Mouse (Mus musculus): ENCODE results near the gene Me1.
"Not testable (repeated sequence)": the region's sequence is repeated elsewhere in the genome, so short reads cannot be mapped to it uniquely, and the experiment has no call there.

The Me1 gene

DNA sequence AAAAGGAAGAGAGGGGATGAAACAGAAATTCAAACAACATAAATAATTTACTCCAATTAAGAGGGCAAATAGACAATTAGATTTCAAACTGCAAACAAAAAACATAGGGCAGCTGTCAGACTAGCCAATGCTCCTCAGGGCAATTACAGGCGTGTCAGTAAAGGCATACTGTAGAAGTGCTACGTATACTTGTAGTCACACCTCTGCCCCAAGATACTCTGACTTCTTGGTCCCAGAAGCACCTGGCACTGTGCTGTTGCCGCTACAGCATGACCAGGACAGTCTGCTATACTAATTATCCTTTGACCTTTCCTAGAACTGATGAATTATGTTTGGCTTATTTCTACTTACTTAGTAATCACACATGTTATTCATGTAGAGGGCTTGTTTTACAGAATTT is 44.5 kb downstream of the Me1 start:
- DNase-seq: no peak

DNA sequence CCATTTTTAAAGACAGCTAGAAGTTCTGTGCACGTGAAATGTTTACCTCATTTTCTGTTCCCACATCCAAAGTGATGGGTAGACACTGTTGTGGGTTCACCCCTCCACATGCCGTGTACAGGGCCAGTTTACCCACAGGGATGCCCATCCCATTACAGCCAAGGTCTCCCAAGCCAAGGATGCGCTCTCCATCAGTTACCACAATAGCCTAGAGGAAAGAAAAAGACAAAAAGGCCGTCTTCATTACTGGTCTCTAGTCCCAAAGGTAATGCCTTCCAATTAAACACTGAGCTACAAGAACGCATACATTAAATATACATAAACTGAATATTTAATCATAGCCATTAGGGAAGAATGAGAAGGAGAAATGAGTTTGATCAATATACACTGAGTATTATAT is 44.9 kb downstream of the Me1 start:
- no peak for DNase-seq

DNA sequence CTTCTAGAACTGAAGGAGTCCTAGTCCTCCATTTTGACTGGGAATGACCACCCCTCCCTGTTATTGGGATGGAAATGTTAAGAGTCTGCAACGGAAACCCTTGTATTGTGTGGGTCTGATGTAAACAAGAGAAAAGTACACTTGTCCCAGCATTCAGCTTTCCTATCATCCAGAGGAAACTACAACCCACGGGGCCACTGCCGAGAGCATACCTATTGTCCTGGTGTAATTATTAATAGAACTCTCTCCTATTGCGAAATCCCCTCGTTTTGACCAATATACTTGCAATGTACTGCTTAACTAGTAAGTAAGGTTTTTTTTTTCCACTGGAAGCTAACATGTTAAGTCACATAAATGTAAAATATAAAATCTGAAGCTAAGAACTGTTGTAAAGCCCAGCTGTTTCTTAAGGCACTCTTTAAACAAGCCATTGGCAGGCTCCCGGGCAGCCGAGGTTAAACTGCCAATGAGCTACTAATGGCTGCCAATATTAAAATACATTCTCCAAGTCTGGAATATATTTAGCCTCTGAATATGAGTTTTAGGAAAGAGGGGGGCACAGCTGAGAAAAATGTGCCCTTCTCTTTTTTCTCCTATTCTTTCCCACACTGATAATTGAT is 47.7 kb downstream of the Me1 start:
- DNase-seq: no peak

DNA sequence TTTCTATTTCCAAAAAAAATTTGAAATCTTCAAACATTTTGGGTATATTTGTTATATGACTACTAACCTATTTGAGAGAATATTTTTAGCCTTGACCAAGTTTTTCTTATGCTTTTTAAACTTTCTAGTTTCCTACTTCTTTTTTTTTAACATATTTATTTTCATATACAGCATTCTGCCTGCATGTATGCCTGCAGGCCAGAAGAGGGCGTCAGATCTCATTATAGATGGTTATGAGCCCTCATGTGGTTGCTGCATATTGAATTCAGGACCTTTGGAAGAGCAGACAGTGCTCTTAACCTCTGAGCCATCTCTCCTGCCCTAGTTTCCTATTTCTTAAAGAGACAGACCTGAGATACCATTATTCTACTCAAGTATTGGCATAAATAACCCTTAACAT is 48.9 kb downstream of the Me1 start:
- DNase-seq: no peak

DNA sequence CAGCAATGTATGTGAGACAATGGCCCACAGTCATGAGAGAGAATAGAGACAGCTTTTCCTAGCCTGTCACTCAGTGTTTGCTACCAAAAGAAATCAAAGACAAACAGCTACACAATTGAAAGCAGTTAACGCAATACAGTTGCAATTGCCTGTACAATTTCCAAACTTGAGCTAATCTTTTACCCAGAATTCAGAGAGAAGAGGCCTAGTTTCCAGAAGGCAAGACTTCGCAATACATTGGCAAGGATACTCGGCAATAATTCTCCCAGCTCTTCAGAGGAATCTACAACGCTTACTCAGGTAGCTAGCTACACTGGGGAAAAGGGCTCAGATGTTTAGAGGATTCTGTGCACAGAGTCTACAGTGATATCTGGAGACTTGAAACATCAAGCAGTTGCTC is 52.3 kb downstream of the Me1 start:
- DNase-seq: no peak

DNA sequence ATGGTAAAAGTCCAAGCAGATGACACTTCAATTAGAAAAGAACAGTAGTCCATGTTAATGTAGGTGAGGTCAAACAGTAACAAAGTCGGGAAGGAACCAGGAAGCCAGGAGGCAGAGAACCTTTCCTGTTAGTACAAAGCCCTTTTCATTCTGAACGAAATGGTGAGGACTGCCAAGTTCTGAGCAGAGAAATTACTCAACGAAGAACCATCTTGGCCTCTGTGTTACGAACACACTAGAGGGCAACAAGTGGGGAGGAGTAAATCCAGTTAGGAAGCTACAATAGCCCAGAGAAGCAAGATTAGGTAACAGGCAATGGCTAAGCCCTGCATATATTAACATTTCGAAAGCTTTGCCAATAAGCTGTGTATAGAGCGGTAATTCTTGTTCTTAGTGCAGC is 57.0 kb downstream of the Me1 start:
- DNase-seq: no peak

DNA sequence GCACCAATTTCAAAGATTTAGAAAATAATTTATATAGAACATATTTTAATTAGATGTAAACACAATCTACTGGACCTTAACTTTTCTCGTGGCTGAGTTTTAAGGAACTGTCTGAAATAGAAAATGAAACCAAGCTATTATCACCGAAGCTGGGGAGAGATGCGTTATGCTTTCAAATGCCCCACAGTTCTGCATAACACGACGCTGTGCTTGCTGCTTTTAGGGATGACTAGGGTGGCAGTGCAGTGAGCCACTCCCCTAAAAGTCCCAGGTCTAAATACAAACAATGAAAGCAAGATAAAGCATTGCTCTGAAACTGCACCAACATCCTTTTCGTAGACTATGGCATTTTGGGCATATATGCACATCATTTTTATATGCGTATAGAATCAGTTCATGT is 64.6 kb downstream of the Me1 start:
- no peak for DNase-seq

DNA sequence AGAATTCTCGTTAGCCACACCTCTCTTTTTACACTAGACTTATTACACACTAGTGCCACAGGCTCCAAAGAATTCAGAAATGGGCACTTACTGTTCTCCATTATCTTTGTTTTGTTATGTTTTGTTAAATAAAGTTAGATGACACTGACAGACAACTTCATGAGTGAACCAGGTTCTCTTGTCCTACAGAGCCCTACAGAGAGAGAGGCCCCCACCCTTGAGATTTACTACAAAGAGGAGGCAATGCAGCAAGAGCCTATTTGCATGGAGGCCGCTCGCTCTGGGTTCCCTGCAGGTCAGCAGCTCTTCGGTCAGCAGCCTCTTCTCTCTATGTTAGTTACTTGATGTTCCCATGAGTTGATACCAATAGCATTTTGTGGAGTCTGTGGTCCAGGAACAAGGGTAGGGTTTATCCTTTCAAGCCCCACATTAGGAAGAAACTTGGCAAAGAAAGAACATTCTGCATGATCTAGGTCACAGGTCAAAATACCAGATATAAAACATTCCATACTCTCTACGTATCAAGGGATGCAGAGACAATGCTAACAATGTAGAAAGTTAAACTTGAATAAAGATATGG is 65.3 kb downstream of the Me1 start:
- no peak for DNase-seq

DNA sequence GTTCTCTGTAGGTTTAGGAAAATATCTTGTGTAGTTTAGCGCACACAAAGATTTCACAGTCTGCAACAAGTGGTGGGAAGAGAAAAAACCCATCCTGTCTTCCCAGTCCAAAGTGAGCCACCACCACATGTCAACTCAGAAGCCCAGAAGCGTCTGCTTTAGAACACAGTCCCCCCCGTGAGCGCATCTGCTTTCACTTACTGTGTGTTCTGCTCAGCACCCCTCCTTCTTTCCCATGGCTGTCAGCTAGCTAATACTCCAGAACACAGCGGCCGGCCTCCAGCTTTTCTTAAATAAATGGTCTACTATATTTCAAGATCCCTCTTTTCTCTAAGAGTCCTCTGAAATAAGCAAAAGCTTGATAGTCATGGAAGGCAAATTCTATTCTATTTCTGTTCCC is 66.4 kb downstream of the Me1 start:
- DNase-seq: no peak

DNA sequence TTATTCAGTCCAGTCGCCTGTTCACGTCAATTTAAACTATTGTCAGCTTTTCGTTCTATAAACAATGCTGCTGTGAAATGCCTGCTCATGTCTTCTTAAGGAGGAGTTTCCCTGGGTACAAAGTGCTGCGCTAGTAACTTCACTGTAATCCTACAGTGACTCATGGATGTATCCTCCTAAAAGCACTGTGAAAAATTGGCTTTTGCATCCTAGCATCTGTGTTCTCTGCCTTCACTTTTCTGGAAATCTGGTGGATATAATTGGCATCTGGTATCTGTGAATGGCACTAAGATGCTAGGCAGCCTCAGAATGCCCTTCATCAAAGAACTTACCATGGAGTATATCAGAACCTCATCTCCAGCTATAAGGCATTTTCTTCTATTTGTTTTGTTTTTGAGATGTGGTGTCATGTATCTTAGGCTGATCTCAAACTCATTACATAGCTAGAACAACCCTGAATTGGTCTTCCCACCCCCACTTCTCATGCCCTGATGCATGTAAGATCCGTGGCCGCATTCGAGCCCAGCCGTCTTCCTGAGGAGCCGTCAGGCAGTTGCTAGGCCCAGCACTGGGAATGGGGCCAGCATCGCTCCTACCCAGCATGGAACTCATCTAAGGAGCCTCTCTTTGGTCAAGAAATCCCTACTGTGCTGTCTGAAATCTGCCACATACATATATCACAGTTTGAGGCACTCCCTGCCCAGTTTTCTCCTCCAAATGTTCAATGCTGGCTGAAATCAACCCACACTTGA is 67.8 kb downstream of the Me1 start:
- no peak for DNase-seq

DNA sequence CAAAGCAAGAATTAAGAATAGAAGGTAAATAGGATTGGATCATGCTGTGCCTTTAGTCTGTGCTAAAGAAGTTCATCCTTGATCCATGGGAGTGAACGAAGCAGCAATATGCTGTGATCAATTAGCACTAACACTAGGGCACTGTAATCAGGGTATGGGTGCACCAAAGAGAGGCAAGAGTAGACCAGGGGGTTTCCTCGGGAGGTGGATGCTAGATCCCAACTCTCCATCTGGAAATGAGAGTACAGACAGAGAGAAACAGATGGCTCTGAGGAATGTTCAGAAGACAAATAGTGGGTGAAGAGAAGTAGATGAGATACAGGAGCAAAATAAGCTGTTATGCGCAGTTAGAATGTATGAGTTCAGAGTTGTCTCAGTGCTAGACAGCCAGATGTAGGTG is 68.8 kb downstream of the Me1 start:
- no peak for DNase-seq

DNA sequence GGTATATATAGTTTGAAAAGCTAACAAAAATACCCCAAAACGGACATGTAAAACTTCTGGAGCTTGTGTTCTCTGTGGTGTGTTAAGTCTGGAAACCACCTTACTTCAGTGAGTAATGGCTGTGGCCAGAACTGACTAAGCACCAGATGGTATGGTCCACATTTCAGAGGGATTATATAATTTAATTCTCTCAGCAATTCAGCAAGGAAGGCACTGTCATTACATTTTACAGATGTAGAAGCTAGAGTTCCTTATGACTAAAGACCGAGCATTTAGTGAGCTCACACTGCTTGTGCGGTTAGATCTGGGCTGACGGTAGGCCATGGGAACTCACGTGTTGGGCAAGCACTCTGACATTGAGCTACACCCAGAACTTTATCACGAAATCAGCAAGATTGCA is 71.0 kb downstream of the Me1 start:
- no peak for DNase-seq

DNA sequence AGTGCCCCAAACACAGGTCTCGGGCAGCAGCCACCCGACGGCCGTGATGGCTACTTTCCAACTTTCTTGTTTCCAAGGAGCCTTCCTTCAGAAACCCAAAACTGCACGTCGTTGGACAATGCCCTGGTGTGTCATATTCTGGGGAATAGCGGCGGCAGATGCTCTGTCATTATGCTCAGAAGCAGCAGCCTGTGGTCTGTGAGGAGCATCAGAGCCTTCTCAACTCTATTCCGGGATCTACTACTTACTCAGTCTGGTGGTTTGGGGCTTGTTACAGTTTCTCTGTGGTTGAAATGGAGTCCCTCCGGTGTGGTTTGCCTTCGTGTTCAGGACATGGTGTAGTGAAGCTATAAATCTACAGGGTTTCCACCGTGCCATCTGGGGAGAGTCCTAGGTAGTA is 71.7 kb downstream of the Me1 start:
- no peak for DNase-seq

DNA sequence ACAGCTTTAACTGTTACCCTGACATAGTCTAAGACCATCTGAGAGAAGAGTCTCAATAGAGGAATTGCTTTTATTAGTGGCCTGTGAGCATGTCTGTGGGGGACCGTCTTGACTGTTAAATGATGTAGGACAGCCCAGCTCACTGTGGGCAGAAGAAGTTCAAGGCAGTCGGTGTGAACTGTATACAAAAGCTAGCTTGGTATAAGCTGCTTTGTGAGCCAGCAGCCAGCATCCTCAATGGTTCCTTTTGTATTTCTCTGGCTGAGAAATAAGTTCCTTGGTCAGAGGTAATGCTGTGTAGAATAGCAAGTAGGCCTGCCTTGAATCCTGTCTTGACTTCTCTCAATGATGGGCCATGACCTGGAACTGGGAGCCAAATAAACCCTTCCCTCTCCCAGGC is 73.7 kb downstream of the Me1 start:
- no peak for DNase-seq

DNA sequence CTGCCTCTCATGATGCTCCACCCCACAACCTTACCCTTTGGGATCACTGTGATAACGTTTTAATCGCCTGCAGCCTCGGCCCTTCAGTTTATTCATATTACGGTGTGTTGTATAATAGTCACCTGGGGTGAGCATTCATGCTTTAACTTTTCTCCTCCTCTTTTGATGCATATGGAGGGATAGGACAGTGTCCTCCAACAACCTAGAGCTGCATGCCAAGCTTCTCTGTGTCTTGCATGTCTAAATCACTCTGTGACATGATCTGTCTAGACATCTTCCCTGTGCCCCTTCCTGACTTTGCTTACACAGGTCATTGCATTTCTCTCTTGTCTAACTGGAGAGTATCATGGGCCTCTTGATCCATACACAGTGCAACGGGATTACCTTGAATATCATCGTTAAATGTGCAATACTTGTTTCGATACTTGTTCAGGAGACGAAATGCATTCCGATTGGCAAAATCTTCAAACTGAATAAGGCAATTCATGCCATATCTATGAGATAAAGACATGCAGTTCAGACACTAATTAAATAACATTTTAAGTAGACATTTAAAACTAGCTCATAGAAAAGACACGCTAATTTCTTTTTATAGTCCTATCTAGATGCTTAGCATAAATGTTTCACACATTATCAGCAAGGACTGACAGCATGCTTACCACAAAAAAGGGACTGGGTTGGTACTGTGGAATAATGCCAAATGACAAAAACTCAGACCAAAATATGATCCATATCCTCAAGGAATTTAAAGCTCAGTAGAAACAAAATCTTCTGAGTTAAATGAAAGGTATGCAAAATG is 76.2 kb downstream of the Me1 start:
- no peak for DNase-seq

DNA sequence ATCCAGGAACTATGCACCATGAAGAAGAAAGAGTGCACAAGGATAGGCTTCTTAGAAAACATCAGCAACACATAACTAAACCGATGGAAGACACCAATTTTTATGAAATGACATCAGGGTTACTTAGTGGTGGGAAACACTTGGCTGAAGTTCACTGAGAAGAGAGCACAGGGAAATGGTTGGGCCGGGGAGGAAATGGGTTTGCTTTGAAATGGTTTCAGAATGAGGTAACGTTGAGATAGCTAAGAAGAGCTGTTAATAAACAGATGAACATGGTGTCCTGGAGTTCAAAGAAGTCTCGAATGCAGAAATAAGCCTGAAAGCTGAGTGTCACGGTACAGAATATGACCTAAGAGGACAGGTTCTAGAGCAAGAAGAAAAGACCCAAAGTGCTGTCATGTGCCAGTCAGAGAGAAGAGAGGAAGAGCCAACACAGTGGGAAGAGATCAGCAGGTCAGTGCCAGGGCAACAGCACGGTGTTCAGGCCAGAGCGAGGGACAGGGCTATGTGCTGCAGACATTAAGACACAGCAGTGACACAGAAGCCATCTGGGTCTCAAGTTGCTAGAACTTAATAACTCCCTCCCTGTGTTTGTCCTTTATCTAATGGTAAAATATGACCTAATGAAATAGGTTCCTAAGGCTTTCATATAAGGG is 77.8 kb downstream of the Me1 start:
- no peak for DNase-seq

DNA sequence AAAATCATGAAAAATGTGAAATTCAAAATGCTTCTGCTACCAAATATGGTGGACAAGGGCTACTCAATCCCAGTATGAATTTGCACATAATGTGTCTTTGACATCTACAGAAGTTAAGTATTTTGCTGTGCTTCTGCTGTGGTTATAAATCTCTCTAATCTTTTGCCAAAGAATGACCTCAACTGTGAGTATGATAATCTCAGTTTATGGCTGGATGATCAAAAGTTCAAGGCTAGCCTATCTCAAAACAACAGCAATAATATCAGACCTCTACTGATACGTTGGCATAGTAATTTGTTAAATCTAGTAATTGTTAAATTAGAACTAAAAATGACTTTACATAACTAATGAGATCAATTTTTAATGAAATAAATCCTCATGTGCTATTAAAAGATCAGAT is 80.0 kb downstream of the Me1 start:
- DNase-seq: no peak

DNA sequence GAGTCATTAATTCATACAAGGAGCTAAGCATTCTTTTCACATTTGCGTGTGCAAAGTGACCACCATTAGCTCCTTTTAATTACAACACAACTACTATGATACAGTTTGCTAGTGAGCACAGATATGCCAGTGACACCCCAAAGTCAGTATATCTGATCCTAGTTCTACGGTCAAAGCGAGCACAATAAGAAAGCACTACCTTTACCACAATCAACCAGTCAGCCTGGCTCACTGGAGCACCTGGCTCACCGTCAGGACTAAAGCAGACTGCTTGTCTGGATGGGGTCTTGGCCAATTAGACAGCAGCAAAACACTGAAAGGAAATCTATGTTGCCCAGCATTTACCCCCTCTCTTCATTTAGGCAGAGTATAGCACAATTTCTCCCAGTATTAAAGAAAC is 83.7 kb downstream of the Me1 start:
- DNase-seq: no peak

DNA sequence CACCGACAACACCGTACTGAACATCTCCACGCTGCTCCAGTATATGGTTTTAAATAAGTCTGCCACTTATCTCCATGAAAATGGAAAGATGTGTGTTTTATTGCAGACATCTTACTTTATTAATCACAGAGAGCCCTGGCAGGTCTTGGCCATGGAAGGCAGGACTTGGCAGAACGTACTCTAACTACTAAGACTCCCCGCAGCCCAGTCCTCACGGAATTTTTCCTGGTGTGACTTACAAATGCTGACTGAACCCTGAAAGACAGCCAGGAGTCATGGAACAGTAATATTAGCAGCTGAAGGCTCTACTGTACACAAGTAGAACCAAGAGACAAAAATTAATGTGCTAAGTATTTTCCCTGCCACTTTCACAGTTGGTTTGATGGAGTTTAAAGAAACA is 90.0 kb downstream of the Me1 start:
- no peak for DNase-seq

DNA sequence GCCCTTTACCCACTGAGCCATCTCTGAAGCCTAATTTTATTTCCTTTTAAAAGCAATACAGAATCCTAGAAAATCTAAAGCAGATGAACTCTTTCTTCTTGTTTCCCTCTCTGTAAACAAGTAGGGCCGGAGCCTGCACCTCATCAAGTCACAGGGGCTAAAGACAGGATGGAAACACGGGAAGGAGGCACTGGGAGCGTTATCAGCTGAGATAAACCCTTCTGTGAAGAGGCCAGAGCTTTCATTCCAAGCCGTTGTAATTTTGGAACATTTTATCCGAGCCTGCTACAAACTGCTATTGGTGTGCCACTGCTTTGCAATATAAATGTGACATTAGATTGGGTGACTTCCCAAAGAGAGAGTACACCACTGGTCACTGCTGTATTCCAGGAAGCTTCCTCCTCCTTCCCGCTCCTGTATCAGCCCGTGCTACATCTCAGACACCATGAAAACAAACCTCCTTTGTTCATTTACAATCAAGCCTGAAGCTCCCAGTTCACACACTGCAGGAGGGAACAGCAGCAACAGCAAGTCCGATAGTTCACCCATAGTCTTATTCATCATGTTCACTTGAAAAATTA is 95.9 kb downstream of the Me1 start:
- DNase-seq: no peak

DNA sequence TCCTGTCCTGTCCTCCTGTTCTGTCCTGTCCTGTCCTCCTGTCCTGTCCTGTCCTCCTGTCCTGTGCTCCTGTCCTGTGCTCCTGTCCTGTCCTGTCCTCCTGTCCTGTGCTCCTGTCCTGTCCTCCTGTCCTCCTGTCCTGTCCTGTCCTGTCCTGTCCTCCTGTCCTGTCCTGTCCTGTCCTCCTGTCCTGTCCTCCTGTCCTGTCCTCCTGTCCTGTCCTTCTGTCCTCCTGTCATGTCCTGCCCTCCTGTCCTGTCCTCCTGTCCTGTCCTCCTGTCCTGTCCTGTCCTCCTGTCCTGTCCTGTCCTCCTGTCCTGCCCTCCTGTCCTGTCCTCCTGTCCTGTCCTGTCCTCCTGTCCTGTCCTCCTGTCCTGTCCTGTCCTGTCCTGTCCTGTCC is 98.8 kb downstream of the Me1 start:
- DNase-seq: not testable (repeated sequence)

DNA sequence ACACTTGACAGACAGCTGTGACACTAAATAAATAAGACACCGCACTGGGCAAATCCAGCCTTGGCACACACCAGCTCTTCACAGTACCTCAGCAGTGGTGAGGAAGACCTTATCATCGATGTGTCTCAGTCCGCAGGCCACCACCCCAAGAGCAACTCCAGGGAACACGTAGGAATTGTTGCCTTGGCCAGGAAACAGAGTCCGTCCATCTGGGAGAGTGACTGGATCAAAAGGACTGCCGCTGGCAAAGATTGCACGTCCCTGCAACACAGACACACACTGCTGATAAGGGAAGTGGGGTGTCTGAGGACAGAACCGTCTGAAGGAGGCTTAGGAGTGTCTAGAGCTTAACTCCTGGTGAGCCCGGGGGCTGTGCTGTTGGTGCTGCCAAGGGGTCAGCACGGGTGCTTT is 101.4 kb downstream of the Me1 start:
- DNase-seq: not testable (repeated sequence)
